Mouse (Mus musculus): ENCODE results near the gene Pip4k2a. TPM values are rescaled to one million over a fixed set of nuclear protein-coding genes. Genes with fewer than 3 reads are reported as not detected.

Pip4k2a gene
- polyA plus RNA-seq, 1 experiment from 2014 or later: 10.9 TPM

GRCm38 (mm10) chr2:18930318-18931060, 67.4 kb downstream of the Pip4k2a start:
- WGBS: 89% methylated on average over 13 of the region's 13 CpGs
- DNase-seq (ENCODE audit: low spot score): no peak
- no peak for ATAC-seq (ENCODE audit: insufficient read depth, low FRiP score, low TSS enrichment)
- Histone ChIP-seq H3K27ac (ENCODE audit: low read depth, low read length) (no peak overlapping the region), H3K4me1 (ENCODE audit: control insufficient read depth, insufficient read depth, low read length) (no peaks in the 10 kb centered on the region), H3K9ac (ENCODE audit: low read length) (no peak overlapping the region), H3K4me2 (ENCODE audit: low read depth) (no peak overlapping the region), H3K36me3 (ENCODE audit: control insufficient read depth, insufficient read depth, low read length) (no peaks in the 10 kb centered on the region), H3K9me3 (ENCODE audit: control insufficient read depth, low read length) (no peaks in the 10 kb centered on the region), H3K4me3 (ENCODE audit: low read depth, low read length) (no peak overlapping the region), H3K27me3 (ENCODE audit: control insufficient read depth, insufficient read depth, low read length) (no peaks in the 10 kb centered on the region)

GRCm38 (mm10) chr2:18928597-18929257, 69.2 kb downstream of the Pip4k2a start:
- Histone ChIP-seq H3K4me1 (ENCODE audit: control insufficient read depth, insufficient read depth, low read length) (no peaks in the 10 kb centered on the region), H3K4me2 (ENCODE audit: low read depth) (no peak overlapping the region), H3K27ac (ENCODE audit: low read depth, low read length) (no peak overlapping the region), H3K4me3 (ENCODE audit: low read depth, low read length) (no peak overlapping the region), H3K27me3 (ENCODE audit: control insufficient read depth, insufficient read depth, low read length) (no peaks in the 10 kb centered on the region), H3K9ac (ENCODE audit: low read length) (no peak overlapping the region), H3K36me3 (ENCODE audit: control insufficient read depth, insufficient read depth, low read length) (no peaks in the 10 kb centered on the region), H3K9me3 (ENCODE audit: control insufficient read depth, low read length) (no peaks in the 10 kb centered on the region)
- DNase-seq (ENCODE audit: low spot score) (no peak), ATAC-seq (ENCODE audit: insufficient read depth, low FRiP score, low TSS enrichment) (no peak)
- WGBS: 85% methylated on average over 7 of the region's 7 CpGs

DNA sequence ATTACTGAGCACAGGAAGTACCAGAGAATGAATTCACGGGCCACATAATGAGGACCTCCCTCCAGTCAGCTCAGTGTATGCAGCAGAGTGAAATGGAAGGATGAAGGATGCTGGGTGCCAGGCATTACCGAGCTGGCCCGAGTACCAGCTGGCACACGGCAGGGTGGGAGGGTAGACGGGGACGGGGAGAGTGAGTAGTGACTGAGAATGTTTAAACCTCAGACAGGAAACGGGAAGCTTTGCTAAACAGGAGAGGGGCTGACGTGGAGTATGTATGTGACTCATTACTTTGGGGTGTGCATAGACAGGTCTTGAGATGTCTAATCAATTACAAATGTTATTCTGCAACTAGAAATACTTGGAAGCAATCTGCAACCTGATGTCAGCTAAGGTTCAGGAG, 69.7 kb downstream of the Pip4k2a start:
- Histone ChIP-seq H3K4me1 (ENCODE audit: control insufficient read depth, insufficient read depth, low read length) (no peaks in the 10 kb centered on the region), H3K9me3 (ENCODE audit: control insufficient read depth, low read length) (no peaks in the 10 kb centered on the region), H3K4me3 (ENCODE audit: low read depth, low read length) (no peak overlapping the region), H3K36me3 (ENCODE audit: control insufficient read depth, insufficient read depth, low read length) (no peaks in the 10 kb centered on the region), H3K4me2 (ENCODE audit: low read depth) (no peak overlapping the region), H3K27me3 (ENCODE audit: control insufficient read depth, insufficient read depth, low read length) (no peaks in the 10 kb centered on the region), H3K9ac (ENCODE audit: low read length) (no peak overlapping the region), H3K27ac (ENCODE audit: low read depth, low read length) (no peak overlapping the region)
- ATAC-seq (ENCODE audit: insufficient read depth, low FRiP score, low TSS enrichment) (no peak), DNase-seq (ENCODE audit: low spot score) (no peak)
- 84% methylated on average over 8 of the region's 8 CpGs for WGBS

- Histone ChIP-seq H3K9me3 (ENCODE audit: control insufficient read depth, low read length) (no peaks in the 10 kb centered on the region), H3K27ac (ENCODE audit: low read depth, low read length) (no peak overlapping the region), H3K4me3 (ENCODE audit: low read depth, low read length) (no peak overlapping the region), H3K4me2 (ENCODE audit: low read depth) (no peak overlapping the region), H3K36me3 (ENCODE audit: control insufficient read depth, insufficient read depth, low read length) (no peaks in the 10 kb centered on the region), H3K27me3 (ENCODE audit: control insufficient read depth, insufficient read depth, low read length) (no peaks in the 10 kb centered on the region), H3K4me1 (ENCODE audit: control insufficient read depth, insufficient read depth, low read length) (peaks cover 2% of the 10 kb centered on the region; the same call in 1 of the 2 replicates), H3K9ac (ENCODE audit: low read length) (no peak overlapping the region)
- ATAC-seq (ENCODE audit: insufficient read depth, low FRiP score, low TSS enrichment) (no peak), DNase-seq (ENCODE audit: low spot score) (no peak)
- 57% methylated on average over 17 of the region's 17 CpGs for WGBS
Measured at GRCm38 (mm10) chr2:18923806-18924595, 73.9 kb downstream of the Pip4k2a start.

GRCm38 (mm10) chr2:18923098-18923649, 74.8 kb downstream of the Pip4k2a start:
- no peak overlapping the region for H3K9ac ChIP-seq (ENCODE audit: low read length)
- H3K4me2 ChIP-seq (ENCODE audit: low read depth): no peak overlapping the region
- ATAC-seq (ENCODE audit: insufficient read depth, low FRiP score, low TSS enrichment) (no peak), DNase-seq (ENCODE audit: low spot score) (no peak)
- H3K9me3 ChIP-seq (ENCODE audit: control insufficient read depth, low read length): no peaks in the 10 kb centered on the region
- no peak overlapping the region for H3K27ac ChIP-seq (ENCODE audit: low read depth, low read length)
- no peaks in the 10 kb centered on the region for H3K27me3 ChIP-seq (ENCODE audit: control insufficient read depth, insufficient read depth, low read length)
- no peak overlapping the region for H3K4me3 ChIP-seq (ENCODE audit: low read depth, low read length)
- no peaks in the 10 kb centered on the region for H3K36me3 ChIP-seq (ENCODE audit: control insufficient read depth, insufficient read depth, low read length)
- peaks cover 2% of the 10 kb centered on the region; the same call in 1 of the 2 replicates for H3K4me1 ChIP-seq (ENCODE audit: control insufficient read depth, insufficient read depth, low read length)
- 89% methylated on average over 9 of the region's 9 CpGs for WGBS

DNA sequence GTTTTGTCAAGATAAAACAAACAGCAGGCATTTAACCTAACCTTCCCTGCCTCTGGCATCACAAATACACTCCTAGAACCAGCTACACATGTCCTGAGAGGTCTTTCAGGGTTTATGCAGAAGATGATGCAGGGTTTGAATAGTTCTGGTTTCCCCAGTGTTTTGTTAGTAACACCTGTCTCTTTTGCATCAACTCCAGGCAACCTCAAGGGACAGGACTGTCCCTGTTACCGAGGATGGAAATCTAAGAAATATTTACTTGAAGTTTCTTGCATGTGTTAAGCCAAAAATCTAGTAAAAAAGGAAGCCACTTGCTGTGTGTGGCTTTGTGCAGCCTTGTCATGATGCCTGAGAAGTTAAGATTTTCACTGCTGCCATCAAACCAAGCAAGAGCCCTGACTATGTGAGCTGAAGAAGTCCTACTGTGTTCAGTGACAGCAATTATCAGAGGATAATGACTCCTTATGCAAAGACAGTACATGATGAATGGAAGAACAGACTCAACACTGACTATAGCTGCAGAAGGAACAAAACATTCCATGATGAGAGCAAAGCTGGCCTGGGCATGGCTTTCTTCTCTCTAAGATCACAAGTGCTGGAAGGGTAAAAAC, 76.3 kb downstream of the Pip4k2a start:
- Histone ChIP-seq H3K27ac (ENCODE audit: low read depth, low read length) (no peak overlapping the region), H3K36me3 (ENCODE audit: control insufficient read depth, insufficient read depth, low read length) (no peaks in the 10 kb centered on the region), H3K27me3 (ENCODE audit: control insufficient read depth, insufficient read depth, low read length) (no peaks in the 10 kb centered on the region), H3K4me1 (ENCODE audit: control insufficient read depth, insufficient read depth, low read length) (peaks cover 2% of the 10 kb centered on the region; the same call in 1 of the 2 replicates), H3K4me3 (ENCODE audit: low read depth, low read length) (no peak overlapping the region), H3K4me2 (ENCODE audit: low read depth) (no peak overlapping the region), H3K9me3 (ENCODE audit: control insufficient read depth, low read length) (no peaks in the 10 kb centered on the region), H3K9ac (ENCODE audit: low read length) (no peak overlapping the region)
- 73% methylated on average over 1 of the region's 1 CpGs for WGBS
- DNase-seq (ENCODE audit: low spot score) (no peak), ATAC-seq (ENCODE audit: insufficient read depth, low FRiP score, low TSS enrichment) (no peak)

GRCm38 (mm10) chr2:18920461-18920877, 77.5 kb downstream of the Pip4k2a start:
- H3K9me3 ChIP-seq (ENCODE audit: control insufficient read depth, low read length): no peaks in the 10 kb centered on the region
- WGBS: 39% methylated on average over 2 of the region's 2 CpGs
- DNase-seq (ENCODE audit: low spot score) (no peak), ATAC-seq (ENCODE audit: insufficient read depth, low FRiP score, low TSS enrichment) (no peak)
- H3K4me3 ChIP-seq (ENCODE audit: low read depth, low read length): no peak overlapping the region
- no peak overlapping the region for H3K9ac ChIP-seq (ENCODE audit: low read length)
- no peak overlapping the region for H3K4me2 ChIP-seq (ENCODE audit: low read depth)
- no peaks in the 10 kb centered on the region for H3K36me3 ChIP-seq (ENCODE audit: control insufficient read depth, insufficient read depth, low read length)
- no peaks in the 10 kb centered on the region for H3K27me3 ChIP-seq (ENCODE audit: control insufficient read depth, insufficient read depth, low read length)
- peaks cover 2% of the 10 kb centered on the region; the same call in 1 of the 2 replicates for H3K4me1 ChIP-seq (ENCODE audit: control insufficient read depth, insufficient read depth, low read length)
- H3K27ac ChIP-seq (ENCODE audit: low read depth, low read length): no peak overlapping the region

DNA sequence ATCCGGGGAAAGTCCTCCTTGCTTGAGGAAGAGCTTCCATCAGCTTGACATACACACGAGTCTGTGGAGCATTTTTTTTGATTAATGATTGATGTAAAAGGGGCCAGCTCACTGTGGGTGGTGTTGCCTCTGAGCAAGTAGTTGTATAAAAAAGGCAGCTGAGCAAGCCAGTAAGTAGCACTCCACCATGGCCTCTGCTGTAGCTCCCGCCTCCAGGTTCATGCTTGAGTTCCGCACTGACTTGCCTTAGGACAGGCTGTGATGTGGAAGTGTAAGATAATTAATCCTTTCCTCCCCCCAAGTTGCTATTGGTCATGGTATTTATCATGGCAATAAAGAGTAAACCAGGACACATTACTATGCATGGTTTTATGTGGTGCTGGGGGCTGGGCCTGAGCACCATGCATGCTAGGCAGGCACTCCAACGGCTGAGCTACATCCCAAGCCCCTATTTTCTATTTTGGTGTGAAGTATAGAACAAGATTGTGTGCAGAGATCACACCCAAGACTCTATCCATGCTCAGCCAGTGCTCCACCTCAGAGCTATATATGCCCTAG, 78.0 kb downstream of the Pip4k2a start:
- Histone ChIP-seq H3K27me3 (ENCODE audit: control insufficient read depth, insufficient read depth, low read length) (no peaks in the 10 kb centered on the region), H3K4me2 (ENCODE audit: low read depth) (no peak overlapping the region), H3K36me3 (ENCODE audit: control insufficient read depth, insufficient read depth, low read length) (no peaks in the 10 kb centered on the region), H3K9me3 (ENCODE audit: control insufficient read depth, low read length) (no peaks in the 10 kb centered on the region), H3K27ac (ENCODE audit: low read depth, low read length) (no peak overlapping the region), H3K9ac (ENCODE audit: low read length) (no peak overlapping the region), H3K4me3 (ENCODE audit: low read depth, low read length) (no peak overlapping the region), H3K4me1 (ENCODE audit: control insufficient read depth, insufficient read depth, low read length) (peaks cover 2% of the 10 kb centered on the region; the same call in 1 of the 2 replicates)
- WGBS: 50% methylated on average over 5 of the region's 5 CpGs
- ATAC-seq (ENCODE audit: insufficient read depth, low FRiP score, low TSS enrichment): peak; percentile 38; the same call in 1 of the 2 replicates
- DNase-seq (ENCODE audit: low spot score): no peak

Measured in neural tube, embryonic 11.5 days (tissue).